Mouse (Mus musculus) stomach, embryonic 16.5 days (tissue): ENCODE measurements around the gene Prkca. TPM values are rescaled to one million over a fixed set of nuclear protein-coding genes. Genes with fewer than 3 reads are reported as not detected.

Source experiments
- ATAC-seq: fragments of 200-750 bp; cut with Nextera tagmentation; 2 replicates; pipeline ENCODE4 v1.8.0; 2017; ENCODE audit warnings: moderate number of reproducible peaks, moderate TSS enrichment; ENCODE audit not compliant: insufficient read depth, low FRiP score
- H3K27ac ChIP-seq: fragments of 300-500 bp; sonication (generic); 2 replicates; pipeline ENCODE4 v1.5.1; 2014; ENCODE audit warnings: low read length
- H3K27me3 ChIP-seq: fragments of 300-500 bp; sonication (generic); 2 replicates; pipeline ENCODE4 v1.6.1; 2014; ENCODE audit warnings: low read length, control low read depth, mixed read lengths; ENCODE audit not compliant: control insufficient read depth, insufficient read depth
- H3K36me3 ChIP-seq: fragments of 300-500 bp; sonication (generic); 2 replicates; pipeline ENCODE4 v1.6.1; 2014; ENCODE audit warnings: low read length; ENCODE audit not compliant: control insufficient read depth, insufficient read depth
- H3K4me1 ChIP-seq: fragments of 300-500 bp; sonication (generic); 2 replicates; pipeline ENCODE4 v1.6.1; 2014; ENCODE audit warnings: low read length, control low read depth, mixed read lengths; ENCODE audit not compliant: control insufficient read depth, insufficient read depth
- H3K4me2 ChIP-seq: fragments of 300-500 bp; sonication (generic); 2 replicates; pipeline ENCODE4 v1.6.1; 2014; ENCODE audit warnings: low read depth, low read length, mixed read lengths
- H3K4me3 ChIP-seq: fragments of 300-500 bp; sonication (generic); replicated peaks from 2 replicates; pipeline ENCODE4 v1.5.1; 2014; ENCODE audit warnings: mild to moderate bottlenecking, low read length
- H3K9ac ChIP-seq: fragments of 300-500 bp; sonication (generic); 2 replicates; pipeline ENCODE4 v1.6.1; 2014; ENCODE audit warnings: low read length
- H3K9me3 ChIP-seq: fragments of 300-500 bp; sonication (generic); replicated peaks from 2 replicates; pipeline ENCODE4 v1.6.1; 2016; ENCODE audit warnings: low read length, control low read depth; ENCODE audit not compliant: control insufficient read depth
- WGBS: fragments of 180-500 bp; shearing (Covaris S2); extraction: QIAGEN DNeasy Blood & Tissue Kit; methylation state at CpG from one replicate; pipeline ENCODE4 v1.1.7; 2014; 5-methylcytosine and 5-hydroxymethylcytosine counted together
- polyA plus RNA-seq: library from polyadenylated mRNA; unstranded; fragments of >200 nt; fragmentation: Nextera tagmentation; extraction: Ambion mirVana; gene quantifications from 2 replicates; pipeline ENCODE4 v1.2.1, GENCODE M21; 2015

Prkca gene
- polyA plus RNA-seq, 1 experiment from 2014 or later, result 6.5 TPM

GRCm38 (mm10) chr11:108295373-108295772 is 48.4 kb downstream of the Prkca start:
- Histone ChIP-seq H3K4me3 (no peak overlapping the region), H3K4me1 (no peaks in the 10 kb centered on the region; the same call in 1 of the 2 replicates), H3K9me3 (no peaks in the 10 kb centered on the region), H3K9ac (no peak overlapping the region), H3K36me3 (no peaks in the 10 kb centered on the region), H3K27ac (no peak overlapping the region), H3K27me3 (no peaks in the 10 kb centered on the region), H3K4me2 (no peak overlapping the region)
- no peak for ATAC-seq

GRCm38 (mm10) chr11:108294305-108294813 is 49.4 kb downstream of the Prkca start:
- H3K4me1 ChIP-seq, result no peaks in the 10 kb centered on the region
- H3K9me3 ChIP-seq, result no peaks in the 10 kb centered on the region
- no peaks in the 10 kb centered on the region for H3K27me3 ChIP-seq
- H3K9ac ChIP-seq, result no peak overlapping the region
- H3K4me3 ChIP-seq, result no peak overlapping the region
- ATAC-seq, result no peak
- no peak overlapping the region for H3K4me2 ChIP-seq
- no peak overlapping the region for H3K27ac ChIP-seq
- 86% methylated on average over 12 of the region's 12 CpGs for WGBS
- no peaks in the 10 kb centered on the region for H3K36me3 ChIP-seq

- no peak overlapping the region for H3K9ac ChIP-seq
- no peak overlapping the region for H3K4me2 ChIP-seq
- no peaks in the 10 kb centered on the region for H3K4me1 ChIP-seq
- H3K27ac ChIP-seq, result no peak overlapping the region
- no peaks in the 10 kb centered on the region for H3K36me3 ChIP-seq
- H3K27me3 ChIP-seq, result no peaks in the 10 kb centered on the region
- no peak for ATAC-seq
- WGBS, result 67% methylated on average over 3 of the region's 3 CpGs
- no peak overlapping the region for H3K4me3 ChIP-seq
- no peaks in the 10 kb centered on the region for H3K9me3 ChIP-seq
Observed at GRCm38 (mm10) chr11:108293843-108294242, 49.9 kb downstream of the Prkca start.

GRCm38 (mm10) chr11:108289192-108289591 is 54.5 kb downstream of the Prkca start:
- peaks cover 4% of the 10 kb centered on the region; the same call in 1 of the 2 replicates for H3K4me1 ChIP-seq
- H3K4me3 ChIP-seq, result no peak overlapping the region
- H3K9ac ChIP-seq, result no peak overlapping the region
- WGBS, result 88% methylated on average over 5 of the region's 5 CpGs
- H3K36me3 ChIP-seq, result no peaks in the 10 kb centered on the region
- H3K4me2 ChIP-seq, result no peak overlapping the region
- H3K9me3 ChIP-seq, result no peaks in the 10 kb centered on the region
- no peaks in the 10 kb centered on the region for H3K27me3 ChIP-seq
- no peak for ATAC-seq
- no peak overlapping the region for H3K27ac ChIP-seq

GRCm38 (mm10) chr11:108287321-108287720 is 56.4 kb downstream of the Prkca start:
- Histone ChIP-seq H3K36me3 (no peaks in the 10 kb centered on the region), H3K4me2 (no peak overlapping the region), H3K27ac (no peak overlapping the region; the same call in 1 of the 2 replicates), H3K9ac (no peak overlapping the region), H3K27me3 (no peaks in the 10 kb centered on the region), H3K9me3 (no peaks in the 10 kb centered on the region), H3K4me3 (no peak overlapping the region), H3K4me1 (peaks cover 7% of the 10 kb centered on the region; the same call in 1 of the 2 replicates)
- 23% methylated on average over 2 of the region's 2 CpGs for WGBS
- ATAC-seq, result no peak

- no peak for ATAC-seq
- H3K4me2 ChIP-seq, result no peak overlapping the region
- H3K9ac ChIP-seq, result no peak overlapping the region
- no peak overlapping the region for H3K27ac ChIP-seq
- 47% methylated on average over 5 of the region's 5 CpGs for WGBS
- H3K4me1 ChIP-seq, result peaks cover 7% of the 10 kb centered on the region; the same call in 1 of the 2 replicates
- H3K27me3 ChIP-seq, result no peaks in the 10 kb centered on the region
- no peaks in the 10 kb centered on the region for H3K36me3 ChIP-seq
- no peak overlapping the region for H3K4me3 ChIP-seq
- no peaks in the 10 kb centered on the region for H3K9me3 ChIP-seq
Observed at GRCm38 (mm10) chr11:108285046-108285445, 58.7 kb downstream of the Prkca start.

GRCm38 (mm10) chr11:108282850-108283459 is 60.8 kb downstream of the Prkca start:
- Histone ChIP-seq H3K9ac (no peak overlapping the region), H3K27ac (no peak overlapping the region), H3K9me3 (no peaks in the 10 kb centered on the region), H3K4me1 (peaks cover 7% of the 10 kb centered on the region; the same call in 1 of the 2 replicates), H3K27me3 (no peaks in the 10 kb centered on the region), H3K4me2 (no peak overlapping the region), H3K36me3 (no peaks in the 10 kb centered on the region), H3K4me3 (no peak overlapping the region)
- ATAC-seq, result no peak
- 31% methylated on average over 1 of the region's 1 CpGs for WGBS

- Histone ChIP-seq H3K27ac (no peak overlapping the region), H3K4me1 (peaks cover 9% of the 10 kb centered on the region; the same call in 1 of the 2 replicates), H3K9ac (no peak overlapping the region), H3K27me3 (no peaks in the 10 kb centered on the region), H3K4me2 (no peak overlapping the region), H3K4me3 (no peak overlapping the region), H3K9me3 (no peaks in the 10 kb centered on the region), H3K36me3 (no peaks in the 10 kb centered on the region)
- 81% methylated on average over 1 of the region's 1 CpGs for WGBS
- ATAC-seq, result peak; percentile 40; the same call in 1 of the 2 replicates
Observed at GRCm38 (mm10) chr11:108279748-108280373, 63.9 kb downstream of the Prkca start.

GRCm38 (mm10) chr11:108277096-108277495 is 66.6 kb downstream of the Prkca start:
- H3K4me2 ChIP-seq, result no peak overlapping the region
- H3K9ac ChIP-seq, result no peak overlapping the region
- 84% methylated on average over 8 of the region's 8 CpGs for WGBS
- no peaks in the 10 kb centered on the region for H3K9me3 ChIP-seq
- no peaks in the 10 kb centered on the region for H3K36me3 ChIP-seq
- peak overlapping the region; percentile 12; the same call in 1 of the 2 replicates for H3K27ac ChIP-seq
- no peak for ATAC-seq
- peaks cover 7% of the 10 kb centered on the region; the same call in 1 of the 2 replicates for H3K4me1 ChIP-seq
- H3K27me3 ChIP-seq, result no peaks in the 10 kb centered on the region
- no peak overlapping the region for H3K4me3 ChIP-seq
